Mouse (Mus musculus): ENCODE results near the gene Tmem160.
A peak's percentile ranks its signal among the peaks of the same experiment; 100 is the strongest.

Tmem160 gene

GRCm38 (mm10) chr7:16452587-16453073, at the start of gene Tmem160:
Tmem160 (plus strand) TSS chr7:16452779.
- peak; percentile 92 to 96 for DNase-seq

DNA sequence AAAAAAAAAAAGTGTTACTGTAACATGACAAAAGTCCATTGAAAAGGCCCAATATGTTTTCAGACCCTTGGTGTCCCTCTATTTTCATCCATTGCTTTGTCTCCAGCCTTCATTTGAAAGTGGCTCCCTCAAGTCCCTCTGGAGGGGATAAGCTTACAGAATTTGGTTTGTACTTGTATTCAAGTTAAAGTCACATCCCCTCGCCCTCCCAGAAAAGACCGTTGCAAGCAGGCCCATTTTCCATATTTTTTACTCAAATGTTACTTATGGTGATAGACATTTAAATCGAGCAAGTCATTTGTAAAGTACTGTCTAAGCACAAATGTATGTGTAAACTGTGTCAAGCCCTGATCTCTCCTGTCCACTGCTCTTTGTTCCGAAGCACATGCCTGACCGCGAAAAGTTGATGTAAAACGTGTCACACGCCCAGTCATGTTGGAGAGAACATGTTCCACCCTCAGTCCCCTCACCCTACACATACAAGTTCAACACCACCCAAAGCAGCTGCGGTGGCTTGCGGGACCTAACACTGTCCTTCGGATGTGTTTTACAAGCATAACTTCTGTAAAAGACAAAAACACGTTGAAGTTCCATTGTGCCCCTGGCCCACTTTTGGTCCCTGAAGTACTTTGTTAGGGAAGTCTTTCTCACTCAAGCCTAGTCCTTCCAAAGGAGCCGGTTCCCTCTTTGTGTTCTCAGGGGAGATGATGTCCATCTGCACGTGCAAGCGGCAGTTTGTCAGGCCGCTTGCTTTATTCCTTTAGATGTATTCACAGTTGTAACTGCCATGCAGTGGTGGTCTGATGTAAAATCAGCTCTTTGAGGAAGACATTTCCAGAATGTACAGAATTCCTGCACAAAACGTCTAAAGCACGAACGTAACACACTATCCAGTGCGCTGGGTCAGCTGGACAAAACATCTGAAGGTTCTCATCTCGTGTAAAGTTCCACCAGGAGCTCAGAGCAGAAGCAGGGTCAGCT, 49.3 kb upstream of the Tmem160 start:
- no peak for DNase-seq

DNA sequence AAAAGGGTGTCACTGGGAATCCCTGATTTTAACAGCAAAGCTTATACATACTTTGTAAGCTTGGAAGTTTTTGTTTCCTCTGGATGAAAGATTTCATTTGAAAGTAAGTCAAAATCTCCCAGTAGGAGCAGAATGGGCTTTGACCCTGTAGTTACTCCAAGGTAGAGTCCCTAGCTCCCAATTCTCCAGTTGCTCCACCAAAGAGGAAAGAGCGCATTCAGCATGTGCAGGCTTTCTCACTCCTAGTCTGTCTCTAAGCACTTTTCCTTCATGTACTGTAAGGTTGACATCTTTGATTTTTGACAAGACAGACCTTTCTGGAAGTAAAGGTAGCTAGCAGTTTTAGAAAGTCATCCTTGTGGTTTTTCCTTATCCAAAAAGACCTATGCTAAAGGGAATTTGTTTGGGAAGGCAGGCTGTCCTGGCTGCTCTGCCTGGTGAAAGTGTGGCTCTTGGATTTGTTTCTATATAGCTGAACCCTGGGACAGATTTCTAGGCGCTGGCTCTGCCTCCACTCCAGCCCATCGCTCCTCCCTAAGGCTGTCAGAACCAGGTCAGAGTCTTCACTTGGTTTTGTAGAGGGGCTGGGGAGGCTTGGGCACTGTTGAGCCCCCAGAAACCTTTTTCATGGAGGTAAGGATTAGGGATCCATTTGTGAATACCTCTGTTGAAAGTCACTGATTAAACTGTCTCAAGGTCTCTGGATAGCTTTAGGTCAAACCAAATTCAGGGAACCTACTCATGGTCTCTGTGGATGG, 48.1 kb upstream of the Tmem160 start:
- no peak for DNase-seq

GRCm38 (mm10) chr7:16405073-16405455, 47.5 kb upstream of the Tmem160 start:
- DNase-seq, result peak; percentile 52 to 76

DNA sequence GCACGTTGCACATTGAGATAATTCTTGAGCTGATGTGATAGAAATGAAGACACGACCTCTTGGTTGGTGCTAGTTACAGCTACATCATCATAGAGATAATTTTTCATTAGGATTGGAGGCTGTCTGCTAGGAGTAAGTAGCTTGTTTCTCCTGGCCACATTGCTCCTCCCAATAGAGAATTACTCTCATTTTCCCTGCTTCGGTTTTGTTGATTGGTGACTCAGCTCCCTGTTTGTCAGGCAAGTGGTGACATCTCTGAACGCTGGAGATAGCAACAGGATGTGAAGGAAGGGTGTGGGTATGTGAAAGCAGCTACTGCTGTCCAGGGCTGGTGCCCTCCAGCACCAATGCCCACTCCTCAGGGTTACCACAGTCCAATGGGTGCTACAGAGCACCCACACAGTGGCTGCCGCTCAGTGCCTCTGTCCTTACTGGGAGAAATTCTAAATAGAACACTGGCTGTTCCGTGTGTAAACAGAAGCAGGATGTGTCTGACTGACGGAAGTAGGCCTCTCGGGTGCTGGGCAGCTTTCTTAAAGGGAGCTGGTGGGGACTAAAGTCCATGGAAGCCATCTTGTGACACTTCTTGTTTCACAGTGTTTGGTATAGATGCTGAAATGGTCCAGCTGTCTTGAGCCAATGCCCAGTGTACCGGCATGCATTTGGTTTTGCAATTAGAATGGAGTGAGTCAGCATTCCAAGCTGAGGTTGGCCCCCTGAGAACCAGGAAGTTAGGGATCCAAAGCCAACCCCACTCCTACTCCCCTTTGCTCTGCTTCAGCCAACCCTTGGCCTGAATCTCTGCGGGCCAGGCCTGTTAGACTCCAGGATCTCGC, 46.8 kb upstream of the Tmem160 start:
- peak; percentile 63 to 73 for DNase-seq

- DNase-seq, result no peak
Observed at GRCm38 (mm10) chr7:16406978-16407377, 45.6 kb upstream of the Tmem160 start.

GRCm38 (mm10) chr7:16411100-16411499, 41.5 kb upstream of the Tmem160 start:
- DNase-seq, result no peak

DNA sequence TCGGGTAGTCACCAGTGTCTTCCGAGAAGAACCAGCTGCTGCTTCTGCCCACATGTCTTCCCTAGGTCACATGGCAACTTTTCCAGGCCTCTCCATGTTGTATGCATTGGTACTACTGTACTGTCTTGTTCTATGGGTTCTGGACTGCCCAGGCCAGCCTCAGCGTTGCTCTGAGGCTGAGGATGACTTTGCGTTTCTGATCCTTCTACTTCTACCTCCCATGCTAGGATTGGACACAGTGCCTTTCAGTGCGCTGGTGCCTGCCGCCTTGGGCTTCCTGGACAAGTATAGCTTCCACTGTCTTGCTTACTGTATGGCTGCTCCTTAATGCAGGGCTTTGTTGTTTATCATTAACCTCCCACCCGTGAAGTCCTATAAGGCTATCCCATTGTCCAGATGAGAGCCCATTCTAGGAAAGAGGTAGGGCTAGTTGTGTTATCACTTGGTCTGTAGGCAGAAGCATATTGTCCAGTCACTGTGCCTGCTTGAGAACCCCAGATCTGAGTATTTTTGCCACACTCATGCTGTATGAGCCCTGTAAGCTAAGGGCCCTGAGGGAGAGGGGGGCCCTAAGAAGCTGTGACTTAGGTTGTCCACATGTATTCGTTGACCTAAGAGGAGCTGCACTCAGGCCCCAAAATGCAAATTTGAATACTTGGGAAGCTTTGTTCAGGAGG, 40.2 kb upstream of the Tmem160 start:
- DNase-seq, result no peak

DNA sequence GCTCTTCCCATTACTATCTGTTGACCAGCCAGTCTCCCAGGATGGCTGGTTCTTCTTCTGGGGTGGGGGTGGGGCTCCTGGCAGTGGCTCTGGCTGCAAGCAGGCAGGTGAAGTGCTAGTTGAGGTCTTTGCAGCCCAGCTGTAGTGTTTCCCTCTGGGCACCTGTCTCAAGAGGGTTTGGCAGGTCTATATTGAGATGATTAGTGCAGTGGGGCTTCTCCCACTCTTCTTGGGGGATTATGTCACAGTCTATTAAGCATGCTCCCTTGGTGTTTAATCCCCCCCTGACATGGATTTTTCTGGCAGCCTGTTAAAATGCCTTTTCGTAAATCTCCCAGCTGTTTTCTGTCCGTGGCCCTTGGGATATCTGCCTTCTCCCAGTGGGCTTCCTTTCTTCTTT, 39.6 kb upstream of the Tmem160 start:
- no peak for DNase-seq

DNA sequence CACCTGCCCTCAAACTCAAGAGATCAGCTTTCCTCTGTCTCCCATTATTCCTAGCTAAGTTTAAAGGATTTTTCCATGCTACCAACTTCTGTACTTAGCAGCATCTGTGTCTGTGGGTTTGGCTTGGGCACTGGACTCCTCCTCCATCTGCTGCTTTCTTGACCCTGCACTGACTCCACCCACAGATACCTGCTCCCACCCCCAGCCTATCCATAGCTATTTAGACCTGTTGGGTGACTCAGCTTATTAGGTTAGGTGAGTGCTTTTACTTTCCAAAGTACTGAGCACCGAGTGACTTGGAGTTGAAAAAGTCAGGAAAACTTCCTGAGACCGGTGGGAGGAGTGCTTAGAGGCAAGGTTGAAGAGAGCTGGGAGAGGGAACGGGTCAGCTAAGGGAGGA, 37.2 kb upstream of the Tmem160 start:
- DNase-seq, result peak; percentile 64 to 71

DNA sequence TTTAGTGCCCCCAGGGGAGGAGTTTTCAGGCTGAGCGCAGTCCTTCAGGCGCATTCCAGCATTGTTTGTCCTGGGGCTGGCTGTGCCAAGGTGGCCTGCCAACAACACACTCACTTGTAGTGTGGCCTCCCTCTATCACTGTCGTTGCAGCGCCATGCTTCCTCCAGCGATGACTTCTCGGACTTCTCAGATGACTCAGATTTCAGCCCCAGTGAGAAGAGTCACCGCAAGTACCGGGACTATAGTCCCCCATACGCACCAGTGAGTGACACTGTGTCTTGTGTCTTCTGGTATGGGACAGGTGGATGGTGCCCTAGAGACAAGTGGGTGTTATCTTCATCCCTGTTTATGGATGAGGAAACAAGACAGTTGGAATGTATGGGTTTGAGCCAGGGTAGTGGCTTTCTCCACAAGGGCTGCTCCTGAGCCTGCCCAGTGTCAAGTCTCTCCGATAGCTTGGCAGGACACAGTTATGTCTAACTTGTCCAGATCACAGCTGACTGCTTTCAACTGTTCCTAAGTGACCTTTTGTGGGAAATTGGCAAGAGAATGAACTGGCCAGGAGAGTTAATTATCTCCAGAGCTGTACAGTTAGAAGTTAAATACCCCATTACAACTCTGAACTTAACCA, 35.3 kb upstream of the Tmem160 start:
- peak; percentile 74 to 88 for DNase-seq

- no peak for DNase-seq
Observed at GRCm38 (mm10) chr7:16418713-16419112, 33.9 kb upstream of the Tmem160 start.

DNA sequence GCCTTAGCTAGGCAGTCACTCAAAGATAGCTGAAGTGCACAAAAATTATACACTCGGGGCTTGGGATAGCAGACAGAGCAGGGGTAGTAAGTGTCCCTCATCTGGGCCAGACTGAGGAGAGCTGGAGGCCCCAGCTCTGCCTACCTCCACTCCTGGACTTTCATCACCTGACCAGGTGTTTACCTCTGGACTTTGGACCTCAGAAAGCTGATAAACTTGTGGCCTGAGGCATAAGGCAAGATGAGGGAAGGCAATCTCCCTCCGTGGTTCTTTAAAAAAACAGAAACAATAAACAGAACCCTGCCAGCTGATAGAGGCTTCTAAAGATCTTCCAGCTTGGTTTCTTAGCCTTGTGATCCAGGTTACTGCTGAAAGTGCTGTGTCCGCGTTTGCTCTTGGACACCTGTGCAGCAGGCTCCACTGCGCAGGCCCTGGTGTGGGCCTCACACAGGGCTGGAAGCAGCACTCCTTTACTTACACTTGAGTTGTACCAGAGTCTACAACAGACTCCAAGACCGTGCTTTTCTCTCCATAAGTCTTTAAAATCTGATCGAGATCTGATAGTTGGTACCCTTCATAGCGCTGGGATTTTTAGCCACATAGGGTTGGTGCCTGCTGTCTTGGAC, 32.0 kb upstream of the Tmem160 start:
- DNase-seq, result peak in 1 of 2 experiments; percentile 35

- DNase-seq, result peak in 1 of 2 experiments; percentile 40
Observed at GRCm38 (mm10) chr7:16422222-16422856, 30.2 kb upstream of the Tmem160 start.

- DNase-seq, result no peak
Observed at GRCm38 (mm10) chr7:16423731-16424130, 28.8 kb upstream of the Tmem160 start.

GRCm38 (mm10) chr7:16425721-16426120, 26.9 kb upstream of the Tmem160 start:
- no peak for DNase-seq

DNA sequence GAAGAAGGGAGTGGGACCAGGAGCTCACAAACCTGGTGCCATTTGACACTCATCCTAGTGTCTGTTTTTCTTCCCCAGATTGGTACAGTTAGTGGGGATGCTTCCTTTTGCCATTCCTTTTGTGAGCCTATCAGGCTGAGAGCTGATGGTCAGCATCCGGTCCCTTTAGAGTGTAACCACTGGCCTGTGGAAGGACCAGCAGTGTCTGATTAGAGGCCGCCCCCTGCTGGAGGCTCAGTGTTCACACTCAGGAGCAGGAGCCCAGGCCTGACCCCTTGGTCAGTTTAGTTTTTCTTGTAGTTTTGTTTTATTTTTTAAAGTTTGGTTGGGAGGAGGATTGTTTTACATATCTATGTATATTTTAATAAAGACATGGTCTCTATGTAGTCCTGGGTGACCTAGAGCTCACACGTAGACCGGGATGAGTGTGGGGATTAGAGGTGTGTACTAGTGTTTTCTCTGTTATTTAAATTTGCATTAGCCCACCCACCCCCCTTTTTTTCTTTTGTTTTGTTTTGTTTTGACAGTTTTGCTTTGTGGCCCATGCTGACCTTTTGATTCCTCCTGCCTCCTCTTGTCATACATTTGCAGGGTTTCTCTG, 26.4 kb upstream of the Tmem160 start:
- DNase-seq, result peak; percentile 73 to 88

DNA sequence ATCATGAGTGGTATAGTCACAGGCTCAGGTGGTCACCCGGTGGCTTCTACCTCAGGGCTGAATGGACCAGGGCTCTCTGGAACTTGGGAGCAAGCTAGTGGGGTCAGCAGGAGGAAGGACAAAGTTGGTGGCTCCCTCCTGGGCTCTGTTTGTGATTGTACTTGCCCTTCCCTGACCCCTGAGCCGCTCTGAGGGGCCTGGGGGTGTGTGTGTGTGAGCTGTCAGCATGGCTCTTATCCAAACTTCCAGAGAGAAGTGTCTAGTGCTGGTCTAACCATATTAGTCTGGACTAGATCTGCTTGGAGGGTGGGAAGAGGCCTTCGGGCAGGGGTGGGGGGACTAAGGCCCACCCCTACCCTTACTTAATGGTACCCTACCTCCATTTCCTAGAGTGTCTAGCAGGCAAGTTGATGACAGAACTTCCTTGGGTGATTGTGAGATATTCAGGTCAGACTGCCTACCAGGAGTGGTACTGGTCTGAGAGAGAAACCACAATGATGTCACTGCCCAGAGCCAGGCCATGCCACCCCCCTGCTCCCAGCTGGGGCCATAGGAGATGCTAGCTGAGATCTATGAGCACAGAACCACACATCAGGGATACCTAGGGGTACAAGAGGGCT, 19.1 kb upstream of the Tmem160 start:
- DNase-seq, result no peak

DNA sequence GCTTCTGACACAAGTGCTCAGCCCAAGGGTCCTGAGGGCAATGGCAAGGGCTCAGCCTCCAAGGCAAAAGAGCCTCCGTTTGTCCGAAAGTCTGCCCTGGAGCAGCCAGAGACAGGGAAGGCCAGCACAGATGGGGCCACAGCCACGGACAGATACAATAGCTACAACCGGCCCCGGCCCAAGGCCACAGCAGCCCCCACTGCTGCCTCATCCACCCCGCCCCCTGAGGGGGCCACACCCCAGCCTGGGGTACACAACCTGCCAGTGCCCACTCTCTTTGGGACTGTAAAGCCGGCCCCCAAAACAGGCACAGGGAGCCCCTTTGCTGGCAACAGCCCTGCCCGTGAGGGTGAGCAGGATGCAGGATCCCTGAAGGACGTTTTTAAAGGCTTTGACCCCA, 17.5 kb upstream of the Tmem160 start:
- DNase-seq, result no peak

- no peak for DNase-seq
Observed at GRCm38 (mm10) chr7:16441241-16441640, 11.3 kb upstream of the Tmem160 start.

Measured in kidney, adult 8-10 months (tissue).